Mouse (Mus musculus) stomach, embryonic 14.5 days (tissue): ENCODE results near the gene Traf3ip2. TPM values are rescaled to one million over a fixed set of nuclear protein-coding genes. Genes with fewer than 3 reads are reported as not detected.

Experiments
- ATAC-seq: fragments of 200-750 bp; cut with Nextera tagmentation; 2 replicates; pipeline ENCODE4 v1.8.0; 2017; ENCODE audit warnings: low read depth, moderate TSS enrichment; ENCODE audit not compliant: insufficient number of reproducible peaks, insufficient read depth, low FRiP score
- H3K27ac ChIP-seq: fragments of 300-500 bp; sonication (generic); 2 replicates; pipeline ENCODE4 v1.5.1; 2014; ENCODE audit warnings: mild to moderate bottlenecking, low read length, moderate library complexity, mixed read lengths
- H3K27me3 ChIP-seq: fragments of 300-500 bp; sonication (generic); 2 replicates; pipeline ENCODE4 v1.6.1; 2014; ENCODE audit warnings: low read length, control low read depth, mixed read lengths; ENCODE audit not compliant: control insufficient read depth, insufficient read depth
- H3K36me3 ChIP-seq: fragments of 300-500 bp; sonication (generic); 2 replicates; pipeline ENCODE4 v1.6.1; 2014; ENCODE audit warnings: mild to moderate bottlenecking, control low read depth, low read length, moderate library complexity, mixed read lengths; ENCODE audit not compliant: control insufficient read depth, insufficient read depth
- H3K4me1 ChIP-seq: fragments of 300-500 bp; sonication (generic); 2 replicates; pipeline ENCODE4 v1.6.1; 2014; ENCODE audit warnings: low read length, control low read depth, mixed read lengths; ENCODE audit not compliant: control insufficient read depth, insufficient read depth
- H3K4me2 ChIP-seq: fragments of 300-500 bp; sonication (generic); replicated peaks from 2 replicates; pipeline ENCODE4 v1.6.1; 2014; ENCODE audit warnings: low read depth, low read length, control low read depth
- H3K4me3 ChIP-seq: fragments of 300-500 bp; sonication (generic); 2 replicates; pipeline ENCODE4 v1.5.1; 2014; ENCODE audit warnings: low read depth, low read length, control low read depth
- H3K9ac ChIP-seq: fragments of 300-500 bp; sonication (generic); replicated peaks from 2 replicates; pipeline ENCODE4 v1.6.1; 2014; ENCODE audit warnings: low read depth, mild to moderate bottlenecking, control low read depth, low read length, moderate library complexity, mixed read lengths
- H3K9me3 ChIP-seq: fragments of 300-500 bp; sonication (generic); 2 replicates; pipeline ENCODE4 v1.6.1; 2016; ENCODE audit warnings: low read depth, low read length, control low read depth; ENCODE audit not compliant: control insufficient read depth
- WGBS: fragments of 180-500 bp; shearing (Covaris S2); extraction: QIAGEN DNeasy Blood & Tissue Kit; methylation state at CpG from one replicate; pipeline ENCODE4 v1.1.7; 2014; 5-methylcytosine and 5-hydroxymethylcytosine counted together
- polyA plus RNA-seq: library from polyadenylated mRNA; unstranded; fragments of >200 nt; fragmentation: Nextera tagmentation; extraction: Ambion mirVana; gene quantifications from 2 replicates; pipeline ENCODE4 v1.2.1, GENCODE M21; 2014

Gene Traf3ip2
- polyA plus RNA-seq, 1 experiment from 2014 or later: 30.2 TPM

DNA sequence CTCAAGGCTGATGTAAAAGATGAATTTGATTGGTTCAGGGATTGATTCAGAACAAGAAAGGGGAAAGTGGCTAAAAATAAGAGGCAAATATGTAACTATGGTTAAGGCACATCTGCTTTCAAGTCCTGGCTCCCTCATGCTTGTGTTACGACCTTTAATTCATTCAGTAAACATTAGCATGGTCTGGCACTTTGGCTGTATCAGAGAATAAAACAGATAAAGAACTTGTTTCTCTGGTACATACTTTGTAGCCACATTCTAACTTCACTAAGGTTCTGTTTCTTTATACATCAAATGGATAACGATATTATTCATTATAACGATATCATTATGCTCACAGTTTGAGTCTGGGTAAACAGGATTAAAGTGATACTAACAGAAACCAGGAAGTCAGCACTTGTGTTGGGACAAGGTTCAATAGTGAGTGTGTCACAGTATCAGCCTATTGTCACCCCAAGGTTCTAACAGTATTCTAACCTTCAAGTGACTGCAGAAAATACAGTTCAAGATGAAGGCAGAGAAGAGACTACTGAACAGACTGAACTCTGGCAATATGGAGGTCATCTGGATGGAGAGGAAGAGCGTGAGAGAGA lies 65.6 kb downstream of the Traf3ip2 start:
- Histone ChIP-seq H3K27ac (peak overlapping the region; percentile 56; the same call in 1 of the 2 replicates), H3K4me1 (peaks cover 13% of the 10 kb centered on the region), H3K9ac (no peak overlapping the region), H3K4me3 (no peak overlapping the region), H3K36me3 (no peaks in the 10 kb centered on the region), H3K4me2 (no peak overlapping the region), H3K9me3 (no peaks in the 10 kb centered on the region), H3K27me3 (no peaks in the 10 kb centered on the region)
- ATAC-seq: peak; percentile 77
- 67% methylated on average over 4 of the region's 4 CpGs for WGBS

DNA sequence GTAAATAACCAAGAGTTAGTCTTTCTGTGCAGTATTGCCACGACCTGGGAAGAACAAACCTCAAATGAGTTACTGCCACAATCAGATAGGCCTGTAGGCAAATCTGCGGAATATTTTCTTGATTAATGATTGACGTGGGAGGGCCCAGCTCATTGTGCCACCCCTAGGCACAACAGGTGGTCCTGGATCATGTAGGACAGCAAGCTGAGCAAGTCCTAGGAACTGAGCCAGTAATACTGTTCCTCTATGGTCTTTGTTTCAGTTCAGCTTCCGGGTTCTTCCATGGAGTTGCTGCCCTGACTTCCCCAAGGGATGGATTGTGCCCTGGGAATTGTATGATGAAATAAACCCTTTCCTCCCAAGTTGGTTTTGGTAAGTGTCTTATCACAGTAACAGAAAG lies 68.3 kb downstream of the Traf3ip2 start:
- ATAC-seq: peak; percentile 43; the same call in 1 of the 2 replicates
- whole genome bisulfite sequencing: 69% methylated on average over 4 of the region's 4 CpGs
- no peaks in the 10 kb centered on the region for H3K9me3 ChIP-seq
- peaks cover 4% of the 10 kb centered on the region; the same call in 1 of the 2 replicates for H3K4me1 ChIP-seq
- no peak overlapping the region for H3K27ac ChIP-seq
- no peaks in the 10 kb centered on the region for H3K36me3 ChIP-seq
- no peaks in the 10 kb centered on the region for H3K27me3 ChIP-seq
- H3K9ac ChIP-seq: no peak overlapping the region
- no peak overlapping the region for H3K4me2 ChIP-seq
- H3K4me3 ChIP-seq: no peak overlapping the region

DNA sequence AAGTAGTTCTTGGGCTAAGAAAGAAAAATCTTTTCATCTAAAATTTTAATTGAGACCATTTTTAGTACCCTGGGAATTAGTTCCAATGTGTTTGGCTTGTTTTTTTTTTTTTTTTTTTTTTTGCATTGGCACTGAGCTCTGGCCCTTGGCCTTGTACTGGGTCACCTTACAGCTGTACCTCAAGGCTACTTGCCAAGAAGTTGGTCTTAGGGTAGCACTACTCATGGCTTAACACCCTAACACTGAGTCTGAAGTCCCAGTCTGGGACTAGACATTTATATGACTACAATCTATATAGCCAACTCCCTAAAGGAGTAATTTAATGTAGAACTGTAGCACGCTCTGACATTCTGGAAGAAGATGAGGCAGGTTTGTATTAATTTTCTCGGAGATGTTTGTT lies 69.8 kb downstream of the Traf3ip2 start:
- H3K36me3 ChIP-seq: no peaks in the 10 kb centered on the region
- H3K4me1 ChIP-seq: peaks cover 4% of the 10 kb centered on the region; the same call in 1 of the 2 replicates
- no peak overlapping the region for H3K4me3 ChIP-seq
- H3K4me2 ChIP-seq: no peak overlapping the region
- H3K27ac ChIP-seq: no peak overlapping the region
- 71% methylated on average over 2 of the region's 2 CpGs for WGBS
- H3K27me3 ChIP-seq: no peaks in the 10 kb centered on the region
- no peak for ATAC-seq
- no peak overlapping the region for H3K9ac ChIP-seq
- no peaks in the 10 kb centered on the region for H3K9me3 ChIP-seq

DNA sequence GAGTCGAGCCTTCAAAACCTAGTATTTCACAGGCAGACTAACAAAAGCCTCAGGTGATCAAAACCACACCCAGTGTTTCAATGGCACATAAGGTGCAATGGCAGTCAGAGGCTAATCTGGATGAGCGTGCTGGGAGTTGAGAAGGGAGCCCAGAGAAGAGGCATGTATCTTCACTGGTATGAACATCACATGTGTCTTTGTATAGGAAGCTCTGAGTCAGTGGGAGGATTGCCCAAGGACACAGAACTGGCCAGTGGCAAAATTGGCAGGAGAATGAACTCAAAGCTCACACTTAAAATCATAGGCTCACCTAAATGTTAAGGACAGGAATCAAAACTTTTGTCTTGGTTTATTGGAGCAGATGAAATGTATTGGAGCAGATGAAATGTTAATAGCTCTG lies 70.7 kb downstream of the Traf3ip2 start:
- Histone ChIP-seq H3K4me3 (no peak overlapping the region), H3K27me3 (no peaks in the 10 kb centered on the region), H3K36me3 (no peaks in the 10 kb centered on the region), H3K27ac (no peak overlapping the region), H3K9ac (no peak overlapping the region), H3K9me3 (no peaks in the 10 kb centered on the region), H3K4me2 (no peak overlapping the region), H3K4me1 (peaks cover 7% of the 10 kb centered on the region; the same call in 1 of the 2 replicates)
- no peak for ATAC-seq
- WGBS: 74% methylated on average over 2 of the region's 2 CpGs

DNA sequence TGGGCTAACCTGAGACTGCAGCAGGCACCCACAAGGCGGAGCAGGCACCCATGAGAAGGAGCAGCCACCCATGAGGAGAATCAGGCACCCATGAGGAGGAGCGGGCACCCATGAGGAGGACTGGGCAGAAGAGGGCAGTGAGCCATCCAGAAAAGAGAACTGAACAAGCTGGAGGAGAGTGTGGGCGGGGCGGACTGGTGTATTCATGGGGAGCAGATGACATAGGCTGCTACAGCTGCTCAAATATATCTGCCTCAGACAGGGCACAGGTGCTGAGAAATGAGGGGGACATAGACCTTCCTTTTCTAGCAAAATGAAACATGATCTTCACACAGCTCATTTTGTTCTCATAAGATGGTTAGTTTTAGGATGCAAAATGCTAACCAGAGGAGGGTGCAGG lies 74.1 kb downstream of the Traf3ip2 start:
- no peak for ATAC-seq
- no peak overlapping the region for H3K4me2 ChIP-seq
- H3K36me3 ChIP-seq: no peaks in the 10 kb centered on the region
- WGBS: 95% methylated on average over 4 of the region's 4 CpGs
- H3K27ac ChIP-seq: no peak overlapping the region
- H3K9ac ChIP-seq: no peak overlapping the region
- H3K4me3 ChIP-seq: no peak overlapping the region
- H3K4me1 ChIP-seq: peaks cover 11% of the 10 kb centered on the region; the same call in 1 of the 2 replicates
- no peaks in the 10 kb centered on the region for H3K9me3 ChIP-seq
- H3K27me3 ChIP-seq: no peaks in the 10 kb centered on the region

DNA sequence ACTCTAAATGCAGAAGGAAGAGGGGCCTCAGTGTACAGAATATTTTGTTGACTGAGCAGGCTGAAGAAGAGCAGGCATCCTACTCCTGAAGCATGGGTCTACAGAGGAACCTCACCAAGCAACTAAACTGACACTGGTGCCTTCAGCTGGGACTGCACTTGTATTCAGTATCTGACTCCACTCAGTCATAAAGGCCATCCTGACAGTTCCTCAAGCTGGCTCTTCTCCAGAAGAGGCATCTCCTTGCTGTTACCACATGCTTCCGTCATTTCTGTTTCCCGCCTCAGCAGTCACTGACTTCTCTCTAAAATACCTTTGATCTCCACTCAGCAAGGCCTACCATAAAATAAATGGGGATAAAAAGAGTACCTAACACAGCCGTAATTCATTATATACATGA lies 75.1 kb downstream of the Traf3ip2 start:
- Histone ChIP-seq H3K4me1 (peaks cover 11% of the 10 kb centered on the region; the same call in 1 of the 2 replicates), H3K4me3 (no peak overlapping the region), H3K9me3 (no peaks in the 10 kb centered on the region), H3K9ac (no peak overlapping the region), H3K36me3 (no peaks in the 10 kb centered on the region), H3K4me2 (no peak overlapping the region), H3K27me3 (no peaks in the 10 kb centered on the region), H3K27ac (no peak overlapping the region)
- no peak for ATAC-seq
- 62% methylated on average over 3 of the region's 3 CpGs for WGBS

DNA sequence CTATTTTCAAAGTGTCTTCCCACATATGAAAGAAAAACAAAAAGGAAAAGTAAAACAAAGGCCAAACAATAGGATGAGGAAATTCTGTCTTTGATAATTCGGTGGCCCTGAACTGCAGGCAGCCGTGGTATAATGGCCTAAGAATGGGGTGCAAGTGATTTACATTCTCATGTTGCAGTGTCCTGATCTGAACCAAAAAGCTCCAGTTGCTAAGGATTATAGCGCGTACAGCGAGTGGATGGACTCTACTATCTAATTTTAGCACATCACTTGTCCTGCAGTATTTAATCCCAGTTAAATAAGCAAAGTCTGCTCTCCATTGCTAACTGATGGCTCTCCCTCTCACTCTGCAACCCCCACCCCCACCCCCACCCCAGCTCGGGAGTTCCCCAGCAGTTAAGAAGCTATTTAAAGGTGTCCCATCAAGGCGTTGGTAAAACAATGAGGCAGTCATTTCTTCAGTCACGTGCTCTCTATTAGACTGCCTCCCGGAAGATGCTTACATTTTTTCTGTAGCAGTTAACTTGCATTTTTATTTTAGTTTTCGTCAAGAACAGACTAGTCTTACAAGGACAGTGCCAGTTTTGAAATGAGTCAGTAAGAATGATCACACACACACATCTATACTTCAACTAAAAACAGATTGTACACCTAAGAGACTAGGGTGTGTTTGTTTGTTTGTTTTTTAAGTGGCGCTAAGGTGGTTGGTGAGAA lies 78.8 kb downstream of the Traf3ip2 start:
- Histone ChIP-seq H3K4me1 (peaks cover 7% of the 10 kb centered on the region; the same call in 1 of the 2 replicates), H3K36me3 (no peaks in the 10 kb centered on the region), H3K9ac (no peak overlapping the region), H3K27me3 (no peaks in the 10 kb centered on the region), H3K27ac (no peak overlapping the region), H3K9me3 (no peaks in the 10 kb centered on the region), H3K4me3 (no peak overlapping the region), H3K4me2 (no peak overlapping the region)
- 43% methylated on average over 11 of the region's 11 CpGs for WGBS
- no peak for ATAC-seq

DNA sequence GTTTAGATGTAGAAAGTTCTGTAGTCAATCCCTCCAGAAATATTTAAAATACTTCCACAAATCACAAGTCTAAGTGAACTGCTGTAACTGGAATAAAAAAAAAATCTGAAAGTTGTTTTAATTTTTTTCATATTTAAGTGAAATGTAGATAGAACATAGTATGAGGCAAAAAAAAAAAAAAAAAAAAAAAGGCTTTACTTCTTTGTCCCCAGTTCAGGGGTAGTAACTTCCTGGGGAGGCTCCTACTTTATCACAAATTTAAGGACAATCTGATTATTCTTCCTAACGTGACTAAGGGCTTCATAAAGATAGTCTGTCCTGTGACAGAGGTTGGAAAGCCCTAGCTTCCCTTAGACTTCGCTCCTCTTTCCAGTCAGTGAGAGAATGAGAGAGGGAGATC lies 79.4 kb downstream of the Traf3ip2 start:
- 73% methylated on average over 2 of the region's 2 CpGs for WGBS
- H3K9ac ChIP-seq: no peak overlapping the region
- peaks cover 7% of the 10 kb centered on the region; the same call in 1 of the 2 replicates for H3K4me1 ChIP-seq
- no peaks in the 10 kb centered on the region for H3K9me3 ChIP-seq
- H3K27me3 ChIP-seq: no peaks in the 10 kb centered on the region
- no peak for ATAC-seq
- no peak overlapping the region for H3K4me2 ChIP-seq
- no peak overlapping the region for H3K27ac ChIP-seq
- H3K4me3 ChIP-seq: no peak overlapping the region
- no peaks in the 10 kb centered on the region for H3K36me3 ChIP-seq
